Mouse (Mus musculus) megakaryocyte progenitor cell, adult 5-6 weeks (primary cell): Measurements from ENCODE around the gene Tmed4. TPM values are rescaled to one million over a fixed set of nuclear protein-coding genes. Genes with fewer than 3 reads are reported as not detected.
A peak's percentile ranks its signal among the peaks of the same experiment; 100 is the strongest.
"Not testable (repeated sequence)": the region's sequence is repeated elsewhere in the genome, so short reads cannot be mapped to it uniquely, and the experiment has no call there.

Experiments
- ATAC-seq: replicated peaks from 2 replicates; pipeline ENCODE4 v1.8.0; 2016; ENCODE audit warnings: mild to moderate bottlenecking, moderate TSS enrichment, inconsistent platforms; ENCODE audit not compliant: poor library complexity
- total RNA-seq, 2 experiments: library from RNA; stranded (forward) in 1 of 2; stranded (reverse) in 1 of 2; fragments of 157-497, 149-512 nt in 1 of 2; fragments of 200-1000 nt in 1 of 2; gene quantifications; 2 replicates each; pipeline versions ENCODE4 v1.2.3 to v1.2.4; 2015 to 2017

Gene Tmed4
- total RNA-seq, 2 experiments from 2014 or later = 54.5 to 54.8 TPM

DNA sequence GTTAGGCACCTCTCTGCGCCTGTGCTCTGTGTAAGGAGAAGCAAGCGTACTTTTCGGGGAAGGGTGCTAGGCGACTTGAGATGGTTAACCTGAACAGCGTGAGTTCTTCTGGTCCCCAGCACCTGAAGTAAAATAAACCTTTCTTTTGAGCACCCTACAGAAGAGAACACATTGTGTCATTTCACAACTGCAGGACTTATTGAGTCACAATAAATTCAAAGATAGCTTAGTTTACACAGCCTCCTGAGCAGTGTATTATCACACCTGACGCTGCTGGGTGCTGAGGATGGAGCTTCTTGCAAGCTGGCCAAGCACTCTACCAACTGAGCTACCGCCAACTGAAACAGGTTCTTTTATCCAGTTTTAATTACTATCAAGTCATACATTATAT is 419 bp upstream of the Tmed4 start:
- ATAC-seq = no peak

- no peak for ATAC-seq
These were observed 1.1 kb downstream of the Tmed4 start for GRCm38 (mm10) chr11:6273607-6274006.

GRCm38 (mm10) chr11:6267320-6268254 is 7.1 kb downstream of the Tmed4 start, which contains the start of gene Ddx56:
Ddx56 (minus strand) TSS chr11:6267772.
- ATAC-seq = peak; percentile 95

GRCm38 (mm10) chr11:6266621-6267020 is 8.0 kb downstream of the Tmed4 start:
- no peak for ATAC-seq

GRCm38 (mm10) chr11:6261434-6262082 is 13.1 kb downstream of the Tmed4 start:
- peak; percentile 91 for ATAC-seq

GRCm38 (mm10) chr11:6259413-6259812 is 15.3 kb downstream of the Tmed4 start:
- no peak for ATAC-seq

DNA sequence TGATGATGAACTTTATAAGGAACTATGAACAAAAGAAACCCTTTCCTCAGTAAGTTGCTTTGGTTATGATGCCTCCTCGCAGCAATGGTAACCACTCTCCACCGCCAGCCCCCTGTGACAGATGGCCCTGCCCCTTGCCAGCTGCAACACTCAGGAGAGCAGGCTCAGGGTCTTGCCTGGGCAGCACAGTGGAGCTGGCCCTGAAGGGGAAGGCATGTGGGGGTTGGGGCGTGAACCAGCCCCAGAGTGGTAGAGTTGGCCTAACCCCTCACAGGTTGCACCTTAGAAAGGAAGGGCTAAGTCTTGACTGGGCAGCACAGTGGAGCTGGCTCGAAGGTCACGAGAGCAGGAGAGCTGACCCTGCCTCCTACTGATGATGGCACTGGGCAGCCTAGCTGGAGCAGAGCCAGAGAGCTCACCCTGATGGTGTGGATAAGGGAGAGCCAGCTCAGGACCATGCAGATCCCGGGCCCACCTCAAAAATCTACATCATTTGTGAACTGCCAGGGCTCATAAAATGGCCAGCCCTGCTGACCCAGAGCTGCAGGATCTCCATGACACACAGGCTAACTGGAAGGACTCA is 18.1 kb downstream of the Tmed4 start:
- ATAC-seq = peak; percentile 26; the same call in 1 of the 2 replicates

DNA sequence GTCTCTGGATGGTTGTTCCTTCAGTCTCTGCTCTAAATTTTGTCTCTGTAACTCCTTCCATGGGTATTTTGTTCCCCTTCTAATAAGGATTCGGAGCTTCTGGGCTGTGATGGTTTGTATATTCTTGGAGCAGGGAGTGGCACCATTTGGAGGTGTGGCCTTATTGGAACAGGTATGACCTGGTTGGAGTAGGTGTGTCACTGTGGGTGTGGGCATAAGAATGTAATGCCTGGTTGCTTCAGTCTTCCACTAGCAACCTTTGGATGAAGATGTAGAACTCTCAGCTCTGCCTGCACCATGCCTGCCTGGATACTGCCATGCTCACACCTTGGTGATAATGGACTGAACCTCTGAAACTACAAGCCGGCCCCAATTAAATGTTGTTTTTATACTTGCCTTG is 20.1 kb downstream of the Tmed4 start:
- ATAC-seq = not testable (repeated sequence)

DNA sequence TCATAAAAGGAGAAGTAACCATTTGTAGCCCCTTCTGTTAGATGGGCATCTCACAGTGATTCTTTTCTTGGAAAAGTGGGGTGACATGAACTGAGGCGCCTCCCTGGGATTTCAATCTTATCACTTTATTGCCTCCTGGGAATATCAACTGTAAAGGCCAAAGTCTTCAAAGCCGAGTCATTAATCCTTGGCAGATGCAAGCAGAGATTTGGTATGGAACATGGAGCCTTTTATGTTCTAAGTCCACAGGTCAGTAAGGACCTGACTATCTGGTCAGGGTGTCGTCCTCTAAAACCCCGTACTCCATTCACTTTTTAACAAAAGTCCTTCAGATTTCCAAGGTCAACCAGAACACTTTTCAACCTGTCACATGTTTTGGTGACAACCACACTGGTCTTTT is 21.8 kb downstream of the Tmed4 start:
- ATAC-seq = no peak

- ATAC-seq = no peak
These were observed 22.4 kb downstream of the Tmed4 start for GRCm38 (mm10) chr11:6252248-6252647.

GRCm38 (mm10) chr11:6244707-6245106 is 30.0 kb downstream of the Tmed4 start:
- no peak for ATAC-seq

DNA sequence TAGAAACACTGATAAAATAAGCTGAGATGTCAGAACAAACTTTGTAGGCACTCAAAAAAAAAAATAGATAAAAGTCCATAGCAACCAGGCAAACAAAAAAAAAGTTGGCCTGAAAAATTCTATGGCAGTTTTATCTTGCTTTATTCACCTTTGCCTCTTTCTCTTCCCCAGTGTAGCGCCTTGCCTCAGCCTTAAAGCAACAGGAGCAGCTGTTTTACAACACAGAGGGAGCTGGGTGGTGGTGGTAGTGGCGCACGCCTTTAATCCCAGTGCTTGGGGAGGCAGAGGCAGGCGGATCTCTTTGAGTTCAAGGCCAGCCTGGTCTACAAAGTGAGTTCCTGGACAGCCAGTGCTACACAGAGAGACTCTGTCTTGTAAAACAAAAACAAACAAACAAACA is 41.6 kb downstream of the Tmed4 start:
- ATAC-seq = no peak

GRCm38 (mm10) chr11:6230012-6230411 is 44.7 kb downstream of the Tmed4 start, which contains the start of gene Npc1l1:
Npc1l1 (minus strand) TSS chr11:6230143.
- ATAC-seq = no peak

DNA sequence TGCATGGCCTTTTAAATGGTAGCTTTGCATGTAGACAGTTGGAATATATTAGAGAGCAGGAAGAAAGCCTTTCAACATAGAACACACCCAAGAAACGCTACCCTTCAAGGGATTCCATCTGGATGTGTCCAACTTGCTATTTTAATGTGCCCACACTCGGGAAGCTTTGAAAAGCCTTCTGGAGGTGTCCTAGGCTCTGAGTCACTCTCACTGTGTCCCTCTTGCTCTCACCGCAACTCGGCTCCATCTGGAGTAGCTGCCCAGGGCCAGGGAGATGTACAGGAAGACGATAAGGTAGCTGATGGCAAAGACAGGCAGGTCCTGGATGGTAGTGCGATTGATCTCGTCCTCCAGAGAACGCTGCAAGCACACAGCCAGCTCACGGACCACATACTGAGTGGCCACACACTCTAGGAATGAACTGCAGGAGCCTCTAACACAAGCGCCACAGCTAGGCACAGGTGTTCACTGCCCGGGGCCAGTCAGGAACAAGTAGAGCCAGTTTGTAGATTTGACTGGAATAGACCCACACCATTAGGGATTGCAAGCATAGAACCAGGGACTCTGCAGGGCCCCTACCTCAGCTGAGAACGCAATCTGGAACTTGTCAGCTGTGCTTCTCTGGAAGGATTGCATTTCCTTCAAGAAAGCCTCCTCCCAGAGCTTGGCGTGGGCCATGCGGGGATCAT is 50.0 kb downstream of the Tmed4 start:
- ATAC-seq = no peak

DNA sequence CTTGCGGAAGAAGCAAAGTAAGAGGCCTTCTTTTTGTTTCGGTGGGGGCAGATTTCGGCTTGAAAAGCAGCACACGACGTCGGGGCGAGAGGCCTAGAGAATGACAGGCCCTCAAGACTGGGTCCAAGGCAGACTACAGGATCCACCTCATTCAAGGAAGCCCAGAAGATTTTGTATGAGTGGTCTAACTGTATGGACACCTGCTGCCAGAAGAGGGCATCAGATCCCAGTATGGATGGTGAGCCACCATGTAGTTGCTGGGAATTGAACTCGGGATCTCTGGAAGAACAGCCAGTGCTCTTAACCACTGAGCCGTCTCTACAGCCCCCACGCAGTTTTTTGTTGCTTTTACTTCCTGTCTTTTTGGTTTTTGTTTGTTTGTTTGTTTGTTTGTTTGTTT is 52.5 kb downstream of the Tmed4 start:
- no peak for ATAC-seq

Other genes with a start within 250 kb of the Tmed4 start
- gene Camk2b, start 208.5 kb downstream of the Tmed4 start, total RNA-seq (2015) = 1.2 and 1.8 TPM in 2 replicates
- gene Camk2b, start 208.5 kb downstream of the Tmed4 start, total RNA-seq (2017) = 0.83 and 1.7 TPM in 2 replicates
- 0.42 and 0.67 TPM in 2 replicates for gene A730071L15Rik, start 74.8 kb downstream of the Tmed4 start, total RNA-seq (2015)
- 0.51 and 1.7 TPM in 2 replicates for gene A730071L15Rik, start 74.8 kb downstream of the Tmed4 start, total RNA-seq (2017)
- gene Nudcd3, start 74.5 kb downstream of the Tmed4 start, total RNA-seq (2015) = 15.6 and 22.7 TPM in 2 replicates
- 33.4 and 36.9 TPM in 2 replicates for gene Nudcd3, start 74.5 kb downstream of the Tmed4 start, total RNA-seq (2017)
- not detected in 2 replicates for gene Npc1l1, start 44.7 kb downstream of the Tmed4 start, total RNA-seq (2015)
- not detected in 2 replicates for gene Npc1l1, start 44.7 kb downstream of the Tmed4 start, total RNA-seq (2017)
- 34.7 and 44.6 TPM in 2 replicates for gene Ddx56, start 7.1 kb downstream of the Tmed4 start, total RNA-seq (2015)
- gene Ddx56, start 7.1 kb downstream of the Tmed4 start, total RNA-seq (2017) = 44.6 and 51.4 TPM in 2 replicates
- 110 and 113 TPM in 2 replicates for gene Ogdh, start 16.8 kb upstream of the Tmed4 start, total RNA-seq (2015)
- 84.7 and 91.1 TPM in 2 replicates for gene Ogdh, start 16.8 kb upstream of the Tmed4 start, total RNA-seq (2017)
- gene Zmiz2, start 114.2 kb upstream of the Tmed4 start, total RNA-seq (2015) = 40.9 and 42.0 TPM in 2 replicates
- gene Zmiz2, start 114.2 kb upstream of the Tmed4 start, total RNA-seq (2017) = 8.2 and 11.9 TPM in 2 replicates
- 5,512 and 5,729 TPM in 2 replicates for gene Ppia, start 140.6 kb upstream of the Tmed4 start, total RNA-seq (2015)
- gene Ppia, start 140.6 kb upstream of the Tmed4 start, total RNA-seq (2017) = 1,825 and 2,581 TPM in 2 replicates
- gene H2afv, start 169.6 kb upstream of the Tmed4 start, total RNA-seq (2015) = 174 and 176 TPM in 2 replicates
- gene H2afv, start 169.6 kb upstream of the Tmed4 start, total RNA-seq (2017) = 134 and 144 TPM in 2 replicates
- 51.3 and 53.0 TPM in 2 replicates for gene Purb, start 201.0 kb upstream of the Tmed4 start, total RNA-seq (2015)
- gene Purb, start 201.0 kb upstream of the Tmed4 start, total RNA-seq (2017) = 38.3 and 40.5 TPM in 2 replicates
- 39.1 and 43.8 TPM in 2 replicates for gene Myo1g, start 246.1 kb upstream of the Tmed4 start, total RNA-seq (2015)
- 47.1 and 49.6 TPM in 2 replicates for gene Myo1g, start 246.1 kb upstream of the Tmed4 start, total RNA-seq (2017)